Mouse (Mus musculus) embryonic facial prominence, embryonic 12.5 days (tissue): Measurements from ENCODE around the gene Pde4b. TPM values are rescaled to one million over a fixed set of nuclear protein-coding genes. Genes with fewer than 3 reads are reported as not detected.

Experiments used
- ATAC-seq: fragments of 200-750 bp; cut with Nextera tagmentation; 2 replicates; pipeline ENCODE4 v1.8.0; 2017; ENCODE audit not compliant: insufficient number of reproducible peaks, insufficient read depth, low FRiP score, low TSS enrichment
- H3K27ac ChIP-seq: fragments of 300-500 bp; sonication (generic); 2 replicates; pipeline ENCODE4 v1.5.1; 2016; ENCODE audit warnings: mild to moderate bottlenecking
- H3K27me3 ChIP-seq: fragments of 300-500 bp; sonication (generic); 2 replicates; pipeline ENCODE4 v1.6.1; 2016; ENCODE audit warnings: mild to moderate bottlenecking, moderate library complexity
- H3K36me3 ChIP-seq: fragments of 300-500 bp; sonication (generic); 2 replicates; pipeline ENCODE4 v1.6.1; 2016; ENCODE audit warnings: mild to moderate bottlenecking
- H3K4me1 ChIP-seq: fragments of 300-500 bp; sonication (generic); 2 replicates; pipeline ENCODE4 v1.6.1; 2016
- H3K4me2 ChIP-seq: fragments of 300-500 bp; sonication (generic); replicated peaks from 2 replicates; pipeline ENCODE4 v1.6.1; 2016; ENCODE audit warnings: mild to moderate bottlenecking, moderate library complexity
- H3K4me3 ChIP-seq: fragments of 300-500 bp; sonication (generic); 2 replicates; pipeline ENCODE4 v1.5.1; 2016; ENCODE audit warnings: mild to moderate bottlenecking
- H3K9ac ChIP-seq: fragments of 300-500 bp; sonication (generic); 2 replicates; pipeline ENCODE4 v1.6.1; 2016; ENCODE audit warnings: mild to moderate bottlenecking, moderate library complexity
- H3K9me3 ChIP-seq: fragments of 300-500 bp; sonication (generic); 2 replicates; pipeline ENCODE4 v1.6.1; 2016; ENCODE audit warnings: mild to moderate bottlenecking, moderate library complexity
- WGBS: fragments of 180-500 bp; shearing (Covaris S2); methylation state at CpG from one replicate; pipeline ENCODE4 v1.1.7; 2016; 5-methylcytosine and 5-hydroxymethylcytosine counted together
- polyA plus RNA-seq: library from polyadenylated mRNA; unstranded; fragments of >200 nt; fragmentation: Nextera tagmentation; extraction: Ambion mirVana; gene quantifications from 2 replicates; pipeline ENCODE4 v1.2.1, GENCODE M21; 2016

Gene Pde4b
- polyA plus RNA-seq, 1 experiment from 2014 or later = 11.1 TPM

DNA sequence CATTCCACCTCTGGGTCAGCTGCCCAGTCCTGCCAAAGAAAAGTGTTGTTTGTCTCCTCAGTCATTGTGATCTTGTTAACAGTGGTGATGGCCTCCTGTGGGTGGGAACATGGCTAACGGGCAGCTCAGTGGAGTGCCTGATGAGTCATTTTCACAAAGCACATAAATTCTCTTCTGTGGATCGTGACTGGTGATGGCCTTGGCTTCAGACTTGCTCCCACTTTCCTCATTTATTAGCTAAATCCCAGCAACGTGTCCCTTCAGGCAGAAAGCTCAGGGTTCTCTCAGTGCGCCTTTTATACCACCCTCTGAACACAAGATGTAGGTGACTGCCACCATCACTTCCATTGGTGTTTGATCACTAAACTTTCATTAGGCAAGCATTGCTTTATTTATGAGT lies 215.2 kb downstream of the Pde4b start:
- H3K4me2 ChIP-seq = no peak overlapping the region
- H3K4me1 ChIP-seq = no peaks in the 10 kb centered on the region
- no peaks in the 10 kb centered on the region for H3K36me3 ChIP-seq
- ATAC-seq = no peak
- H3K27ac ChIP-seq = no peak overlapping the region
- H3K4me3 ChIP-seq = no peak overlapping the region
- no peaks in the 10 kb centered on the region for H3K27me3 ChIP-seq
- 81% methylated on average over 4 of the region's 4 CpGs for WGBS
- no peak overlapping the region for H3K9ac ChIP-seq
- H3K9me3 ChIP-seq = no peaks in the 10 kb centered on the region

DNA sequence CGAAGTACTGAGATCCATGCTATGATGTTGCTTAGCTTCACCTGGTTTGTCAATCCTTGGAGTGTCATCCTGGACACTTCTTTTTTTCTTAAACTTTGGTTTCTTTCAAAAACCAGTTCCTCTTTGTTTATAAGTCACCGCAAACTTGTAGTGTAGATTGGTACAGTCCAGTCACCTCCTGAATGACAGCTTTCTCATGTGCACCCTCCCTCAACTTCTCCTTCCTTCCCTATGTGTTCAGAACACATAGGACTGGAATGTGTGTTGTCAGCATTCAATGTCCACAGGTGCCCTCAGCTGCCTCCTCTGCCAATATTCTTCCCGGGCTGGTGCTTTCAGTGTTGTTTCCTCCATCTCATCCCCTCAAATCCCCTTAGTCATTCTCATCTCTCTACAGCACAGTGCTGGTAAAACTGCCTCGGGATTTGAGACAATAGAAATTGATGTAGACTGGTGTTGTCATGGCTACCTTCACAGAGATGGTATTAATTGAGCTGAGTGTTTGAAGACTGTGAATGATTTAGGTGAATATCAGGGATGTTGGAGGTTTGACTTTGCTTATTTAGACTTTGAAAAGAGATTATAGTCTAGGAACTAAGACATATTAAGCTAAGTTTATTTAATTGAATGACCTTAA lies 220.4 kb downstream of the Pde4b start:
- H3K4me2 ChIP-seq = no peak overlapping the region
- no peak overlapping the region for H3K9ac ChIP-seq
- WGBS = 73% methylated on average over 4 of the region's 4 CpGs
- H3K36me3 ChIP-seq = no peaks in the 10 kb centered on the region
- H3K27ac ChIP-seq = no peak overlapping the region
- no peaks in the 10 kb centered on the region for H3K9me3 ChIP-seq
- H3K4me1 ChIP-seq = no peaks in the 10 kb centered on the region
- no peaks in the 10 kb centered on the region for H3K27me3 ChIP-seq
- no peak overlapping the region for H3K4me3 ChIP-seq
- no peak for ATAC-seq

DNA sequence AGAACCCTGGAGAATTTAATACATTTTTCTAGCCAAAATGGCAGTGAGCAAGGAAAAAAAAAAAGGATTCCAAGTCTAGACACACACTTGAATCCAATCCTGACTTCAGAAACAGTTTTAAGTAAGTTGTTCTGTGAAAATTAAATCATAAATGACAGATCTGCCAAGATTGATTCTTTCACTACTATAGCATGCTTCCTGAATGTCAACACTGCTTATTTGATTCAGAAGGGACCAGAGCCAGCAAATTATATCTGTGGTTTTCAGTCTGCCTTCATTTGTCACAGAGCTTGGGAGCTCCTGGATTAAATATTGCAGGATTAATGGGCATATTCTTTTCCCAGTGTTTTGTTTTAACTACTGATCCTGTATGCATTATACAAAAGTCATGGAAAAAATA lies 223.3 kb downstream of the Pde4b start:
- no peak overlapping the region for H3K27ac ChIP-seq
- no peak for ATAC-seq
- no peaks in the 10 kb centered on the region for H3K9me3 ChIP-seq
- H3K9ac ChIP-seq = no peak overlapping the region
- H3K4me2 ChIP-seq = no peak overlapping the region
- no peak overlapping the region for H3K4me3 ChIP-seq
- no peaks in the 10 kb centered on the region for H3K4me1 ChIP-seq
- H3K27me3 ChIP-seq = no peaks in the 10 kb centered on the region
- no peaks in the 10 kb centered on the region for H3K36me3 ChIP-seq

DNA sequence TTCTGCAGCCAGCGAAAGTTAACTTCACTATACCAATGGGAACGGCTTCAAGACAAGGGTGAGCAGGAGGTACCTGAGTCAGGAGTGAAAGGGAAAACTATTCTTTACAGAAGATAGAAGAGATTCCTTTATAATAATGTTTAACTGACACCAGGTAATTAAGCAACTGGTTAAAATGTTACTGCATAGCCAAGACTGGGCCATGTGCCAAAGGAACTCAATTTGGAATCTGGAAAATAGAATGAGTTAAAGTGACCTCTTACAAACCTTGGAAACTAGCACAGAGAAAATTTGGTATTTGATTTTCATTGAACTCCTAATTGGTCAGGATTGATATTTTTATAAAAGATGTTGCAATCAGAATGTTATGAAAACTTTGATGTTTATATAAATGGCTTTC lies 228.7 kb downstream of the Pde4b start:
- Histone ChIP-seq H3K4me1 (peaks cover 5% of the 10 kb centered on the region; the same call in 1 of the 2 replicates), H3K9me3 (no peaks in the 10 kb centered on the region), H3K27me3 (no peaks in the 10 kb centered on the region), H3K4me2 (no peak overlapping the region), H3K36me3 (no peaks in the 10 kb centered on the region), H3K9ac (no peak overlapping the region), H3K4me3 (no peak overlapping the region), H3K27ac (no peak overlapping the region)
- ATAC-seq = no peak
- WGBS = 88% methylated on average over 2 of the region's 2 CpGs

DNA sequence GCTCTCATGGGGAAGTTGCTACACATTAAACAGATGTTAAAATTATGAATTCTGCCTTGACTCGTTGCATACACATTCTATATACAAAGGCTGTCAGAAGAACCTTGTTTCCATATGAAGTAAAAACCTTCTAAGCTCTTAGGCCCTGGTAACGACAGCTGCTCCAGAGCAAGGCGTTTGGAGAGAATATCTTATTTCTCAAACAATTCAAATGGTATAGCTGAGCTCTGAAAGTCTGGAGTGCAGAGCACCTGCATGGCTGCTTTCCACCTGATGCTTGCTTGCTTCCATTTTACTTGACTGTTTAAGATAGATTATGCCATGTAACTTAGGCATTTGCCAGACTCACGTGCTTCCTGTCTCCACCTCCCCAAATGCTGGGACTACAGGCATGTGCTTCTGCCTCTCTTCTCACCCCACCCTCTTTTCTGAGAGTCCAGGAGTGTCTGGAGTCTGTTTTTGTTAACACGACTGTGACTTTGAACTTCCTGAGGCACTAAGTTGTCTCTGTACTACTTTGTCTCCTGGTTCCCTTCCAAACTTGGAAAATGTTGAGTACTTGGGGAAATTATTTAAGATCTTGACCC lies 229.4 kb downstream of the Pde4b start:
- no peak; the same call in 1 of the 2 replicates for ATAC-seq
- H3K36me3 ChIP-seq = no peaks in the 10 kb centered on the region
- H3K9ac ChIP-seq = no peak overlapping the region
- H3K27me3 ChIP-seq = no peaks in the 10 kb centered on the region
- no peak overlapping the region for H3K27ac ChIP-seq
- H3K4me1 ChIP-seq = peaks cover 5% of the 10 kb centered on the region; the same call in 1 of the 2 replicates
- 54% methylated on average over 5 of the region's 5 CpGs for WGBS
- H3K4me3 ChIP-seq = no peak overlapping the region
- no peak overlapping the region for H3K4me2 ChIP-seq
- no peaks in the 10 kb centered on the region for H3K9me3 ChIP-seq

DNA sequence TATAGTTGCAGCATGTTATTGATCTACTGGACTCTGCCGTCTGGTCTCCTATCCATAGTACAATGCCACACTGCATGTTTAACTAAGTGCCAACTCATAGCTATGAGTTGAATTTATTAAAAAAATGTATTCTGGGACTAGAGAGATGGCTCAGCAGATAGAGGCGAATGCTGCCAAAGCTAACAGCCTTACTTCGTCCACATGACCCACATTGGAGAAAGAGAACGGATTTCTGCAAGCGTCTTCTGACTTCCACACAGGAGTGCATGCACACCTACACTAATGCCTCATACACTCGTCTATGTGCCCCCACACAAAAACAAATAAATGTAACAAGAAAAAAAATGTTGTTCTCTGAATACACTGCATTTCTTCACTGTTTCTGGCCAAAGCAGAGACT lies 231.3 kb downstream of the Pde4b start:
- no peak for ATAC-seq
- H3K9me3 ChIP-seq = no peaks in the 10 kb centered on the region
- H3K4me1 ChIP-seq = peaks cover 5% of the 10 kb centered on the region; the same call in 1 of the 2 replicates
- H3K36me3 ChIP-seq = no peaks in the 10 kb centered on the region
- no peaks in the 10 kb centered on the region for H3K27me3 ChIP-seq
- H3K4me2 ChIP-seq = no peak overlapping the region
- no peak overlapping the region for H3K9ac ChIP-seq
- no peak overlapping the region for H3K4me3 ChIP-seq
- H3K27ac ChIP-seq = no peak overlapping the region
- 87% methylated on average over 6 of the region's 6 CpGs for WGBS

DNA sequence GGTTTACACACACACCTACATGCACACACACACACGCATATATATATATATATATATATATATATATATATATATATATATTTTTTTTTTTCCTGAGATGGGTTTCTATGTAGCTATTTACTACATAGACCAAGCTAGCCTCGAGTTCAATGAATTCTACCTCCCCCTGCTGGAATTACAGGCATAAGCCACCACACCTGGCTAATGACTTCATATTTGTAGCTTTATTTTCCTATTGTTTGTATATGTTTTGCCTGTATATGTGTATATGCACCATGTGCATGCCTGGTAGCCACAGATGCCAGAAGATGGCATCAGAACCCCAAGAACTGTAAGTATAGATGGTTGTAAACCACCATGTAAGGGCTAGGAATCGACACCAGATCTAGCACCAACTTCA lies 234.0 kb downstream of the Pde4b start:
- ATAC-seq = no peak
- no peaks in the 10 kb centered on the region for H3K36me3 ChIP-seq
- 67% methylated on average over 3 of the region's 3 CpGs for WGBS
- no peaks in the 10 kb centered on the region for H3K9me3 ChIP-seq
- H3K4me3 ChIP-seq = no peak overlapping the region
- no peaks in the 10 kb centered on the region for H3K27me3 ChIP-seq
- no peak overlapping the region for H3K27ac ChIP-seq
- no peak overlapping the region for H3K4me2 ChIP-seq
- H3K4me1 ChIP-seq = peaks cover 5% of the 10 kb centered on the region; the same call in 1 of the 2 replicates
- no peak overlapping the region for H3K9ac ChIP-seq

DNA sequence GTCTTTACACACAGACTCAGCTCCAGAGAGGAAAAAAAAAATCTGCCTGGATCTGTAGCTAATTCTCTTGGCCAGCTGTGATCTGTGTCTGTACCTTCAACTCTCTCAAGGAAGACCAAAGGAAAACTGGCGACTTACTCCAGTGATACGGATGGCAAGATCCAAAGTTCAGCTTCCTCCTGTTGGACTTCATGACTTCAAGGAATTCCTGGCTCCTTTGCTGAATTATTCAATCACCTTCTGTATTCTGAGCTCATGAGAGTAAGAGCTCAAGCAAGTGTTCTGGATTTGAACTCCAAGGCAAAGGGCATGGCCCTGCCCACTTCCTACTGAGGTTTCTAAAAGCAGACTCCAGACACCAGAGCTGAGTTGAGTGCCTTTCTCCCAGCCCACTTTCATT lies 245.0 kb downstream of the Pde4b start:
- H3K4me1 ChIP-seq = no peaks in the 10 kb centered on the region
- no peak overlapping the region for H3K4me2 ChIP-seq
- no peaks in the 10 kb centered on the region for H3K36me3 ChIP-seq
- H3K4me3 ChIP-seq = no peak overlapping the region
- no peaks in the 10 kb centered on the region for H3K9me3 ChIP-seq
- WGBS = 83% methylated on average over 2 of the region's 2 CpGs
- no peaks in the 10 kb centered on the region for H3K27me3 ChIP-seq
- no peak for ATAC-seq
- H3K9ac ChIP-seq = no peak overlapping the region
- H3K27ac ChIP-seq = no peak overlapping the region

DNA sequence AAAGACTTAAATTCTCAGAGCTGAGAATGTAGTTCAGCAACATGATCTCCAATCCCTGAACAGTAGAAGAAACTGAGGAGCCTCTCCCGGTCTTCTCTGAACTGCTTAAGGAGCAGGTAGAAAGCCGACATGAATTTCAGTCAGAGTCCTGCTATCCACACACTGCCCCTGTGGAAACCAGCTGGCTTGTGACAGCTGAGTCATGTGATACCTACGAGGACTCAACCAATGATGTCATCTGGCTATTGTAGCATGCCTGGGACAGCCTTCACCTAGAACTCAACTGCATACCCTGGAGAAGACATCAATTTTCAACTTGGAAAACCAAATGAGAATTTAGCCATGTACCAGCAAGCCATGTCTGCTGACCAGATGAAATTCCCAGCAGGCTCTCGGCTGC lies 245.5 kb downstream of the Pde4b start:
- Histone ChIP-seq H3K4me3 (no peak overlapping the region), H3K4me1 (no peaks in the 10 kb centered on the region), H3K4me2 (no peak overlapping the region), H3K27me3 (no peaks in the 10 kb centered on the region), H3K9me3 (no peaks in the 10 kb centered on the region), H3K36me3 (no peaks in the 10 kb centered on the region), H3K27ac (no peak overlapping the region), H3K9ac (no peak overlapping the region)
- ATAC-seq = no peak
- 83% methylated on average over 4 of the region's 4 CpGs for WGBS

DNA sequence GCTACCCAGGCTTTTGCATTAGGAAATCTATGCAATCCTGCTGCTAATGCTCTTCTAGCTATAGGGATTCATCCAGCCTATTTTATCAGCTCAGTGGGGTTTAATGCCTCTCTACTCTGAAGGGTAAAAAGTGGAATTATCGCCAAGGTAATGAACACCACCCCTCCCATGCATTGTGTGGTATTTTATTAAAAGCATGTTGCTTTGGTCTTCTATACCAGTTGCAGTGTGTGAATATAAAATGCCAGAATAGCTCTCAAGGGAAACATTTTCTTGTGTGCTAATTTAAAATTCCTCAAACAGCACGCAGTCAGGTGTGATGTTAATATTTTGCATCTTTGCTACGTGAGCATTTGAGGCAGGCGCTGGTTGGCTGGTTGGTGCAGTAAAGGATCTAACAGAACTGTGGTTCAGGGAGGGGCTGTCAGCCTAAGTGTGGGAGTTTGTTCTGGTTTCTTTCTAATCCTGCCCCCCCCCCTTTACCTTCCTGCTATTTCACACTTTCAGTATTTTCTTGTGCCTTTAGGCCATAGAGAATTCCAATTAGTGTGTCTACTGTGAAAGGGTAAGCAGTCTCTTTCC lies 259.7 kb downstream of the Pde4b start:
- 0 out of 2 replicates have a peak, but pooled peaks cover 3% of the 10 kb centered on the region for H3K4me1 ChIP-seq
- ATAC-seq = no peak
- no peaks in the 10 kb centered on the region for H3K9me3 ChIP-seq
- no peak overlapping the region for H3K4me3 ChIP-seq
- no peaks in the 10 kb centered on the region for H3K36me3 ChIP-seq
- H3K9ac ChIP-seq = no peak overlapping the region
- no peak overlapping the region for H3K27ac ChIP-seq
- WGBS = 67% methylated on average over 4 of the region's 4 CpGs
- H3K4me2 ChIP-seq = no peak overlapping the region
- no peaks in the 10 kb centered on the region for H3K27me3 ChIP-seq

DNA sequence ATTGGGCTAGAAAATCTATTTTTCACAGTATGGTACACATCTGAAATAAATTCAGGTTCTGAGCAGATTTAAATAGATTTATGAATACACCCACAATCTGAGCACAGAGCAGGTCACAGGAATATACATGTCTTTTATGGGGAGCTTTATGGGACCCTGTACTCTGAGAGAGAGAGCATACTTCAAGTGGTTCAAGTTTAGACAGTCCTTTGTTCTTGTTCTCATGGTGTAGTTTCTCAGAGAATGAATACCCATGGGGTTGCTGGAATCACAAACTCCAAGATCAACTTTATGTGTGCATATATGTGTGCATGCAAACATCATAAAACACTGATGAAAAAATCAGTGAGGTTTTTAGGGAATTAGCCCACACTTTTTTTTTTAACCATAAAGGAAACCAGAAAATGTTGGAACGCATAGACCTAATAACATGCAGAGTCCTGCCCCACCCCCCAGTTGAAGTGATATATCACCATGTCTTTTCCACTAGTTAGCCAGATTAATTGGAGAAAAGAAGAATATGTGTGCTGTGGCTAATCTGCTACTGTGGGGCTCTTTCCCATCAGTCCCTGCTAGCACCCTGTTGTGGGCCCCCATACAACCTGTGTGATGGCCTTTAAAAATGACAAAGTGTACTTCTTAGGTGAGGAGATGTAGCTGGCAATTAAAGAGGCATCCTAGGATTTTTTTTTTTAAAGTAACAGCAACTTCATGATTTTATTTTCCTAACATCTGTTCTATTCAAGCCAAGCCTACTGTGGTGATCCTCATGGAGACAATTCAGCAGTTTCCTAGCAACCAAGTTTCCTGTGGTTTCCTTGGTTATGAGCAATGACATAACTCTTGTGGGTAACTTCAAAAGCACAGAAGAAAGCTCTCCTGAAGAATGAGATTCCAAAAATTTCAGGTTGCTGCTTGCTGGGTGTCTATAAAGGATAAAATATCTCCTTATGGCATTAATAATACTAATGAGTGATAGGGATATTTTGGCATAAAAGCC lies 264.4 kb downstream of the Pde4b start:
- no peak for ATAC-seq
- H3K4me1 ChIP-seq = 0 out of 2 replicates have a peak, but pooled peaks cover 3% of the 10 kb centered on the region
- no peak overlapping the region for H3K9ac ChIP-seq
- H3K4me3 ChIP-seq = no peak overlapping the region
- no peaks in the 10 kb centered on the region for H3K36me3 ChIP-seq
- 81% methylated on average over 1 of the region's 1 CpGs for WGBS
- no peaks in the 10 kb centered on the region for H3K9me3 ChIP-seq
- no peak overlapping the region for H3K27ac ChIP-seq
- H3K4me2 ChIP-seq = no peak overlapping the region
- H3K27me3 ChIP-seq = no peaks in the 10 kb centered on the region
